Mouse (Mus musculus) heart, embryonic 14.5 days (tissue): Measurements from ENCODE around the gene Fgfr3. TPM values are rescaled to one million over a fixed set of nuclear protein-coding genes. Genes with fewer than 3 reads are reported as not detected.

ENCODE experiments used
- ATAC-seq: fragments of 200-750 bp; cut with Nextera tagmentation; 2 replicates; pipeline ENCODE4 v1.8.0; 2017; ENCODE audit warnings: low read depth, moderate TSS enrichment; ENCODE audit not compliant: insufficient number of reproducible peaks, insufficient read depth, low FRiP score
- H3K27ac ChIP-seq, 2 experiments: fragments of 200-500 bp in 1 of 2; fragments of 300-500 bp in 1 of 2; sonication (generic) in 1 of 2; replicated peaks in 1 of 2; 2 replicates each; pipeline ENCODE4 v1.5.1; 2012 to 2014; ENCODE audit warnings: low read depth in 2 of 2, low read length in 2 of 2, control low read depth in 1 of 2, mild to moderate bottlenecking in 1 of 2, mixed read lengths in 1 of 2; ENCODE audit not compliant: control insufficient read depth in 1 of 2, insufficient read depth in 1 of 2
- H3K27me3 ChIP-seq: fragments of 300-500 bp; sonication (generic); 2 replicates; pipeline ENCODE4 v1.6.1; 2014; ENCODE audit warnings: mild to moderate bottlenecking, low read length, control low read depth; ENCODE audit not compliant: control insufficient read depth, insufficient read depth
- H3K36me3 ChIP-seq: fragments of 300-500 bp; sonication (generic); 2 replicates; pipeline ENCODE4 v1.6.1; 2014; ENCODE audit warnings: mild to moderate bottlenecking, control low read depth, low read length, mixed read lengths; ENCODE audit not compliant: control insufficient read depth, insufficient read depth
- H3K4me1 ChIP-seq, 2 experiments: fragments of 200-500 bp in 1 of 2; fragments of 300-500 bp in 1 of 2; sonication (generic) in 1 of 2; 2 replicates each; pipeline ENCODE4 v1.6.1; 2012 to 2014; ENCODE audit warnings: low read length in 2 of 2, control low read depth in 1 of 2, mixed read lengths in 1 of 2; ENCODE audit not compliant: control insufficient read depth in 2 of 2, insufficient read depth in 2 of 2
- H3K4me2 ChIP-seq: fragments of 300-500 bp; sonication (generic); 2 replicates; pipeline ENCODE4 v1.6.1; 2014; ENCODE audit warnings: mild to moderate bottlenecking, low read length
- H3K4me3 ChIP-seq, 2 experiments: fragments of 200-500 bp in 1 of 2; fragments of 300-500 bp in 1 of 2; sonication (generic) in 1 of 2; 2 replicates each; pipeline ENCODE4 v1.5.1; 2012 to 2014; ENCODE audit warnings: low read length in 2 of 2, mild to moderate bottlenecking in 2 of 2, control low read depth in 1 of 2, low read depth in 1 of 2, moderate library complexity in 1 of 2; ENCODE audit not compliant: control insufficient read depth in 1 of 2, insufficient read depth in 1 of 2
- H3K9ac ChIP-seq: fragments of 300-500 bp; sonication (generic); 2 replicates; pipeline ENCODE4 v1.6.1; 2014; ENCODE audit warnings: mild to moderate bottlenecking, low read length
- H3K9me3 ChIP-seq: fragments of 300-500 bp; sonication (generic); 2 replicates; pipeline ENCODE4 v1.6.1; 2016; ENCODE audit warnings: low read length, control low read depth; ENCODE audit not compliant: control insufficient read depth
- WGBS: fragments of 180-500 bp; shearing (Covaris S2); extraction: QIAGEN DNeasy Blood & Tissue Kit; methylation state at CpG from one replicate; pipeline ENCODE4 v1.1.7; 2014; 5-methylcytosine and 5-hydroxymethylcytosine counted together
- polyA plus RNA-seq: library from polyadenylated mRNA; unstranded; fragments of >200 nt; fragmentation: Nextera tagmentation; extraction: Ambion mirVana; gene quantifications from 2 replicates; pipeline ENCODE4 v1.2.1, GENCODE M21; 2014

Fgfr3 gene
- 2.7 and 3.1 TPM in 2 replicates for polyA plus RNA-seq

- H3K27me3 ChIP-seq: peaks cover 22% of the 10 kb centered on the region
- H3K4me2 ChIP-seq: peak within 1 kb of the TSS; percentile 97
- peak within 1 kb of the TSS; percentile 75 for H3K9ac ChIP-seq
- ATAC-seq: peak; percentile 75
- no peak within 1 kb of the TSS for H3K27ac ChIP-seq
- H3K4me3 ChIP-seq: peak within 1 kb of the TSS; percentile 63 to 64
- 1% methylated on average over 68 of the region's 73 CpGs for WGBS
- H3K36me3 ChIP-seq: no peaks in the 10 kb centered on the region
- no peaks in the 10 kb centered on the region for H3K9me3 ChIP-seq
- peaks cover 14 to 34% of the 10 kb centered on the region in 2 experiments for H3K4me1 ChIP-seq
Observed at GRCm38 (mm10) chr5:33721541-33722265, at the start of gene Fgfr3. TSS of gene Fgfr3 (plus strand) at chr5:33721674.

GRCm38 (mm10) chr5:33674439-33674838 is 47.0 kb upstream of the Fgfr3 start:
- Histone ChIP-seq H3K4me1 (no peaks in the 10 kb centered on the region; a peak in 1 of 4 replicates), H3K27ac (peak overlapping the region in 1 of 2 experiments; percentile 38; a peak in 2 of 4 replicates), H3K4me3 (no peak overlapping the region), H3K27me3 (no peaks in the 10 kb centered on the region), H3K4me2 (no peak overlapping the region), H3K9ac (no peak overlapping the region), H3K9me3 (no peaks in the 10 kb centered on the region), H3K36me3 (peaks cover 39% of the 10 kb centered on the region)
- ATAC-seq: no peak
- 77% methylated on average over 3 of the region's 3 CpGs for WGBS

GRCm38 (mm10) chr5:33675964-33676363 is 45.5 kb upstream of the Fgfr3 start:
- ATAC-seq: no peak
- WGBS: 3% methylated on average over 1 of the region's 1 CpGs
- no peaks in the 10 kb centered on the region; a peak in 1 of 4 replicates for H3K4me1 ChIP-seq
- H3K9me3 ChIP-seq: no peaks in the 10 kb centered on the region
- H3K27ac ChIP-seq: no peak overlapping the region
- no peak overlapping the region for H3K9ac ChIP-seq
- peaks cover 24% of the 10 kb centered on the region for H3K36me3 ChIP-seq
- no peaks in the 10 kb centered on the region for H3K27me3 ChIP-seq
- H3K4me3 ChIP-seq: no peak overlapping the region
- no peak overlapping the region for H3K4me2 ChIP-seq

- 78% methylated on average over 5 of the region's 5 CpGs for WGBS
- no peak overlapping the region for H3K9ac ChIP-seq
- H3K36me3 ChIP-seq: peaks cover 2% of the 10 kb centered on the region; the same call in 1 of the 2 replicates
- no peaks in the 10 kb centered on the region for H3K27me3 ChIP-seq
- ATAC-seq: no peak
- no peaks in the 10 kb centered on the region for H3K9me3 ChIP-seq
- no peak overlapping the region for H3K4me2 ChIP-seq
- H3K4me3 ChIP-seq: no peak overlapping the region
- H3K27ac ChIP-seq: no peak overlapping the region
- H3K4me1 ChIP-seq: no peaks in the 10 kb centered on the region; a peak in 1 of 4 replicates
Observed at GRCm38 (mm10) chr5:33678244-33678643, 43.2 kb upstream of the Fgfr3 start.

- ATAC-seq: no peak
- Histone ChIP-seq H3K27ac (no peak overlapping the region), H3K9me3 (no peaks in the 10 kb centered on the region), H3K4me1 (no peaks in the 10 kb centered on the region; a peak in 1 of 4 replicates), H3K27me3 (no peaks in the 10 kb centered on the region), H3K9ac (no peak overlapping the region), H3K4me3 (no peak overlapping the region), H3K4me2 (no peak overlapping the region), H3K36me3 (no peaks in the 10 kb centered on the region)
- 67% methylated on average over 3 of the region's 3 CpGs for WGBS
Observed at GRCm38 (mm10) chr5:33681044-33681443, 40.4 kb upstream of the Fgfr3 start.

GRCm38 (mm10) chr5:33681611-33682388 is 39.7 kb upstream of the Fgfr3 start:
- Histone ChIP-seq H3K4me1 (peaks cover 0 to 2% of the 10 kb centered on the region in 2 experiments; a peak in 1 of 4 replicates), H3K4me3 (no peak overlapping the region), H3K36me3 (no peaks in the 10 kb centered on the region), H3K9me3 (no peaks in the 10 kb centered on the region), H3K4me2 (no peak overlapping the region), H3K9ac (no peak overlapping the region), H3K27me3 (no peaks in the 10 kb centered on the region), H3K27ac (no peak overlapping the region)
- WGBS: 65% methylated on average over 15 of the region's 15 CpGs
- ATAC-seq: no peak

GRCm38 (mm10) chr5:33682963-33683362 is 38.5 kb upstream of the Fgfr3 start:
- ATAC-seq: no peak
- Histone ChIP-seq H3K27me3 (no peaks in the 10 kb centered on the region), H3K9me3 (no peaks in the 10 kb centered on the region), H3K36me3 (no peaks in the 10 kb centered on the region), H3K27ac (no peak overlapping the region), H3K9ac (no peak overlapping the region), H3K4me2 (no peak overlapping the region), H3K4me3 (no peak overlapping the region), H3K4me1 (peaks cover 0 to 4% of the 10 kb centered on the region in 2 experiments; a peak in 1 of 4 replicates)
- WGBS: 89% methylated on average over 4 of the region's 4 CpGs
